Mouse (Mus musculus) limb, embryonic 11.5 days (tissue): ENCODE data around the gene Irf2bpl. TPM values are rescaled to one million over a fixed set of nuclear protein-coding genes. Genes with fewer than 3 reads are reported as not detected.

Experiments used
- ATAC-seq: fragments of 200-750 bp; cut with Nextera tagmentation; 2 replicates; pipeline ENCODE4 v1.8.0; 2017; ENCODE audit warnings: low read depth; ENCODE audit not compliant: insufficient number of reproducible peaks, low FRiP score, low TSS enrichment
- DNase-seq: peaks from one replicate; pipeline ENCODE4 v3.0.0-alpha.2; 2015; ENCODE audit warnings: low spot score
- H3K27ac ChIP-seq: fragments of 300-500 bp; sonication (generic); replicated peaks from 2 replicates; pipeline ENCODE4 v1.5.1; 2014; ENCODE audit warnings: low read depth, mild to moderate bottlenecking, low read length
- H3K27me3 ChIP-seq: fragments of 300-500 bp; sonication (generic); 2 replicates; pipeline ENCODE4 v1.6.1; 2014; ENCODE audit warnings: mild to moderate bottlenecking, low read length, mixed read lengths; ENCODE audit not compliant: control insufficient read depth, insufficient read depth
- H3K36me3 ChIP-seq: fragments of 300-500 bp; sonication (generic); 2 replicates; pipeline ENCODE4 v1.6.1; 2014; ENCODE audit warnings: mild to moderate bottlenecking, low read length, moderate library complexity, mixed read lengths; ENCODE audit not compliant: control insufficient read depth, insufficient read depth
- H3K4me1 ChIP-seq: fragments of 300-500 bp; sonication (generic); 2 replicates; pipeline ENCODE4 v1.6.1; 2014; ENCODE audit warnings: low read length, mixed read lengths; ENCODE audit not compliant: control insufficient read depth, insufficient read depth
- H3K4me2 ChIP-seq: fragments of 300-500 bp; sonication (generic); 2 replicates; pipeline ENCODE4 v1.6.1; 2014; ENCODE audit warnings: low read depth, mild to moderate bottlenecking, moderate library complexity; ENCODE audit not compliant: severe bottlenecking
- H3K4me3 ChIP-seq: fragments of 300-500 bp; sonication (generic); 2 replicates; pipeline ENCODE4 v1.5.1; 2014; ENCODE audit warnings: low read depth, low read length
- H3K9ac ChIP-seq: fragments of 300-500 bp; sonication (generic); 2 replicates; pipeline ENCODE4 v1.6.1; 2014; ENCODE audit warnings: mild to moderate bottlenecking, low read length
- H3K9me3 ChIP-seq: fragments of 300-500 bp; sonication (generic); 2 replicates; pipeline ENCODE4 v1.6.1; 2016; ENCODE audit warnings: low read length; ENCODE audit not compliant: control insufficient read depth
- WGBS: fragments of 180-500 bp; shearing (Covaris S2); extraction: QIAGEN DNeasy Blood & Tissue Kit; methylation state at CpG from one replicate; pipeline ENCODE4 v1.1.7; 2014; 5-methylcytosine and 5-hydroxymethylcytosine counted together
- polyA plus RNA-seq: library from polyadenylated mRNA; unstranded; fragments of >200 nt; fragmentation: Nextera tagmentation; extraction: Ambion mirVana; gene quantifications from 2 replicates; pipeline ENCODE4 v1.2.1, GENCODE M21; 2014

Irf2bpl gene
- polyA plus RNA-seq, 1 experiment from 2014 or later, result 17.9 TPM

- peaks cover 41% of the 10 kb centered on the region for H3K4me1 ChIP-seq
- H3K9ac ChIP-seq, result no peak overlapping the region
- no peak overlapping the region for H3K27ac ChIP-seq
- no peaks in the 10 kb centered on the region for H3K27me3 ChIP-seq
- peak overlapping the region; percentile 97 for H3K4me2 ChIP-seq
- DNase-seq (no peak), ATAC-seq (no peak)
- WGBS, result 13% methylated on average over 6 of the region's 6 CpGs
- peak overlapping the region; percentile 89 for H3K4me3 ChIP-seq
- no peaks in the 10 kb centered on the region for H3K9me3 ChIP-seq
- no peaks in the 10 kb centered on the region for H3K36me3 ChIP-seq
Observed at GRCm38 (mm10) chr12:86885336-86885735, 738 bp upstream of the Irf2bpl start.

DNA sequence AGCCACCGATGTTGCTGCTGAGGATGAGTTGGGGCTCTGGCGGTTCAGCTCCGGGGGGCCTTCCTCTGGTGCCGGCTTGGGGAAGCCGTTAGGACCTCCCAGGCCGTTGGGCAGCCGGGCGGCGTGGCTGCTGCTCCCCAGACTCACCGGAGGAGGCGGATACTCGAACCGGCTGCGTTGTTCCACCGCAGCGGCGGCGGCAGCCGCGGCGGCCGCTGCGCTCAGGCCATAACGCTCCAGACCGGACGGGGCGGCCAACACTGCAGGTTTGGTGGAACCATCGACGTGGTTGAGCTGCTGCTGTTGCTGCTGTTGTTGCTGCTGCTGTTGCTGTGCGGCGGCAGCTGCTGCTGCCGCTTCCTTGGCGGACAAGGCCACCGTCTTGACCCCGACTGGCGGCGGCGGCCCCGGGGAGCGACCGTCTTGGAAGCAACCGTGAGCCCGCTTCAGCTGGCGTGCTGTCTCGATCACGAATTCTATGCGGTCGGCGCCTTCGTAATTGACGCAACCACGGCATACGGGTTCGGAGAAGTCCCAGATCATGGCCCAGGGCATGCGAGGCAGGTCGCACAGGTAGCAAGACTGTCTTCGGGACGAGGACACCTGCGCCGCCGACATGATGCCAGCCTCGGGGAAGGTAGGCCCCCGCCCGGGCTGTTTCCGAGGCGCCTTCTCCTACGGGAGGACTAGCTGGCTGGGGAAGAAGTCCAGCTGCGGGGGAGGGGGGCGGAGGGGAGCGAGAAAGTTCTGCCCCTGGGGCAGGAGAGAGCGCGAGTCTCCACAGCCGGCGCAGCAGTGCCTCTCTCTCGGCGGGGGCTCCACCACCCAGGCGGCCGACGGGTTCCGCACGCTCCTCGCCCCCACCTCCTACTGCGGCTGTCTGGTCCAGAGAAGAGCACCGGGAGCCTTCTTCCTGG is 1.1 kb downstream of the Irf2bpl start:
- DNase-seq, result peak; percentile 68
- peak overlapping the region; percentile 93 for H3K9ac ChIP-seq
- no peaks in the 10 kb centered on the region for H3K36me3 ChIP-seq
- H3K4me1 ChIP-seq, result peaks cover 33% of the 10 kb centered on the region
- H3K27me3 ChIP-seq, result no peaks in the 10 kb centered on the region
- under 1% methylated on average over 76 of the region's 84 CpGs for WGBS
- H3K27ac ChIP-seq, result peak overlapping the region; percentile 98
- no peaks in the 10 kb centered on the region for H3K9me3 ChIP-seq
- peak overlapping the region; percentile 89 for H3K4me3 ChIP-seq
- no peak for ATAC-seq
- peak overlapping the region; percentile 97 for H3K4me2 ChIP-seq

GRCm38 (mm10) chr12:86883019-86883279 is 1.6 kb downstream of the Irf2bpl start:
- ATAC-seq (no peak), DNase-seq (no peak)
- no peak overlapping the region for H3K27ac ChIP-seq
- H3K27me3 ChIP-seq, result no peaks in the 10 kb centered on the region
- peaks cover 32% of the 10 kb centered on the region for H3K4me1 ChIP-seq
- peak overlapping the region; percentile 89 for H3K4me3 ChIP-seq
- 0% methylated on average over 20 of the region's 24 CpGs for WGBS
- peak overlapping the region; percentile 97 for H3K4me2 ChIP-seq
- no peaks in the 10 kb centered on the region for H3K9me3 ChIP-seq
- H3K36me3 ChIP-seq, result no peaks in the 10 kb centered on the region
- H3K9ac ChIP-seq, result peak overlapping the region; percentile 93

DNA sequence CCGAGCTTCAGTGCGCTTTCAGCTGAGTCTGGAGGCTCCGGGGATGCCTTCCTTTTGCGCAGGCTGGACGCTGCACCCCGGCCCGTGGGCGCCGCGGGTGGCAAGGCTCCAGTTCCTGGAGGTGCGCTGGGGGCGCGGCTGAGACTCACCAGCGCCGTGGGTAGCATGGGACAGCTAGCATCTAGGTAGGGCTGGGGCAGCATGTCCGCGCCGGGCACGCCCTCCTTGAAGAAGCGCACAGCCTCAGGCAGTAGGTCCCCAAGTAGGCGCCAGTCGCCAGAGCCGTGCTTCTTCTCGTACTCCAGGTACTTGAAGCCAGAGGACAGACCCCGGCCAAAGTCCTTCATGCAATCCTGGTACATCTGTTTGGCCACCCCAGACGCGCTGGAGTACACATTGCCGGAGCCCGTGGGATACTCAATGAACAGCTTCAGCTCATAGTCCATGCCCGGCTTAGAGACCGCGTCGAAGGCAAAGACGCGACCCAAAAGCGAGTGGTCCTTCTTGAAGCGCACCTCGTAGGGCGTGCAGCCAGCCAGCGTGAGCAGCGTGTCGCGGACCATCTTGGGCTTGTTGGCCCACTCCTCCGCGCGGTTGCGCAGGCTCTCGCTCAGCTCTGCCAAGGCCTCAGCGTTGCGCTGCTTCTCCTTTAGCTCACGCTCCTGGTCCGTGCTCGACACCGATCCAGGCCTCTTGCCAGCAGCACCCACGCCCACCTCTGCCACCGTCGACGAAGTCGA is 2.1 kb downstream of the Irf2bpl start:
- Histone ChIP-seq H3K4me1 (peaks cover 29% of the 10 kb centered on the region), H3K27ac (no peak overlapping the region), H3K9me3 (no peaks in the 10 kb centered on the region), H3K4me3 (peak overlapping the region; percentile 89), H3K27me3 (no peaks in the 10 kb centered on the region), H3K4me2 (peak overlapping the region; percentile 97), H3K36me3 (no peaks in the 10 kb centered on the region), H3K9ac (peak overlapping the region; percentile 93)
- DNase-seq (peak; percentile 66), ATAC-seq (no peak)
- under 1% methylated on average over 58 of the region's 59 CpGs for WGBS

DNA sequence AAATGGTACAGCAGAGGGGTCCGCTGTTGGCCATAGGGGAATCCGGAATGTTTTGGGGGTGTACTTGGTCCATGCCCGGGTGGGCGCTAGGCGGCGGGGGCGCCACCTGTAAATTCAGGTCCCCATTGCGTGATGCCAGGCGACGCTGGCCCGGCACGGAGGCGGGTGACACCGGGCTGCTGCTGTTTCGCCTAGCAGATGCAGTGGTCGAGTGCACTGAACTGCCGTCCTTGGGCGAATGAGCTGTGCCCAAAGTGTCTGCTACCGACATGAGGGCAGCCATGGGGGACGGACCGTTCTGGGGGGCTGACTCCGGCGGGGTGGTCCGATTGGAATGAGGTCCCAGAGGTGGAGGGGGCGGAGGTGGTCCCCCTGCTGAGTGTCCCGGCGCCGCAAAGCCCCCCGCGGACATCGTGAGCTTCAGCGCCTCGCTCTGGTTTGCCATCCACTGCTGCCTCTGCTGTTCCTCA is 2.8 kb downstream of the Irf2bpl start:
- H3K9me3 ChIP-seq, result no peaks in the 10 kb centered on the region
- no peak for DNase-seq
- no peaks in the 10 kb centered on the region for H3K27me3 ChIP-seq
- H3K36me3 ChIP-seq, result no peaks in the 10 kb centered on the region
- peak overlapping the region; percentile 89 for H3K4me3 ChIP-seq
- H3K4me1 ChIP-seq, result peaks cover 27% of the 10 kb centered on the region
- H3K9ac ChIP-seq, result peak overlapping the region; percentile 93
- ATAC-seq, result no peak
- WGBS, result 12% methylated on average over 33 of the region's 33 CpGs
- H3K4me2 ChIP-seq, result peak overlapping the region; percentile 97
- H3K27ac ChIP-seq, result no peak overlapping the region

DNA sequence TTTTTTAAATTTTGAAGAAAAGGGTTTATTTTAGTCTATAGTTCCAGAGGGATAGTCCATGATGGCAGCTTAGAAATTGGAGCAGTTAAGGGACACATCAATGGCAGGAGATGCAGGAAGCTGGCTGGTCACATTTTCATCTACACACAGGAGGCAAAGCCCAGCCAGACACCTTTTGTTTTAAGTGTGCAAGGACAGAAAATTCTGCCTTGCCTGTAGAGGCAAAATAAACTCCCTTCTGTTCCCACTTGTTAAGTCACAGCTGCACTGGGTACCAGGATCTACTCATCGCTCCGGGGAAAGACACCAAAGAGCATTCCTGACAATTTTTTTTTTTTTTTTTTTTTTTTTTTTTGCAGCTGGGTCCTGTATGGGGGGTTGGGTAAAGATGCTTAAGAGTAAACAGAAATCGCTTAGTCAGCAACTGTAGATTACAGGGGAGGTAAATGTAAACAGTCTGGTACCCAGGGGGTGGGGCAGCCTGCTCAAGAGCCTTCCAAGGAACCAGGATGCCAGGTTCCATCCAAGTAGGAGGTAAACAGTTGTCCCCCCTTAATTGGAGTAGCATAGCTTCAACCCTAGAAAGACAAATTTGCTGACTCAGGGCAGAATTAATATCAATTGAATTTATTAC is 4.4 kb downstream of the Irf2bpl start:
- H3K4me1 ChIP-seq, result peaks cover 21% of the 10 kb centered on the region
- no peak overlapping the region for H3K4me3 ChIP-seq
- DNase-seq (no peak), ATAC-seq (no peak)
- no peaks in the 10 kb centered on the region for H3K27me3 ChIP-seq
- 64% methylated on average over 3 of the region's 3 CpGs for WGBS
- H3K36me3 ChIP-seq, result no peaks in the 10 kb centered on the region
- H3K4me2 ChIP-seq, result no peak overlapping the region
- no peak overlapping the region for H3K9ac ChIP-seq
- H3K27ac ChIP-seq, result no peak overlapping the region
- H3K9me3 ChIP-seq, result no peaks in the 10 kb centered on the region

- Histone ChIP-seq H3K36me3 (no peaks in the 10 kb centered on the region), H3K4me3 (no peak overlapping the region), H3K9me3 (no peaks in the 10 kb centered on the region), H3K4me2 (no peak overlapping the region), H3K27ac (no peak overlapping the region), H3K4me1 (peaks cover 20% of the 10 kb centered on the region), H3K9ac (no peak overlapping the region), H3K27me3 (no peaks in the 10 kb centered on the region)
- WGBS, result 46% methylated on average over 6 of the region's 6 CpGs
- DNase-seq (no peak), ATAC-seq (no peak)
Observed at GRCm38 (mm10) chr12:86879446-86880085, 5.0 kb downstream of the Irf2bpl start.
